Mouse (Mus musculus) limb, embryonic 11.5 days (tissue): ENCODE results near the gene Dcps. TPM values are rescaled to one million over a fixed set of nuclear protein-coding genes. Genes with fewer than 3 reads are reported as not detected.

Experiments
- ATAC-seq: fragments of 200-750 bp; cut with Nextera tagmentation; 2 replicates; pipeline ENCODE4 v1.8.0; 2017; ENCODE audit warnings: low read depth; ENCODE audit not compliant: insufficient number of reproducible peaks, low FRiP score, low TSS enrichment
- DNase-seq: peaks from one replicate; pipeline ENCODE4 v3.0.0-alpha.2; 2015; ENCODE audit warnings: low spot score
- H3K27ac ChIP-seq: fragments of 300-500 bp; sonication (generic); replicated peaks from 2 replicates; pipeline ENCODE4 v1.5.1; 2014; ENCODE audit warnings: low read depth, mild to moderate bottlenecking, low read length
- H3K27me3 ChIP-seq: fragments of 300-500 bp; sonication (generic); 2 replicates; pipeline ENCODE4 v1.6.1; 2014; ENCODE audit warnings: mild to moderate bottlenecking, low read length, mixed read lengths; ENCODE audit not compliant: control insufficient read depth, insufficient read depth
- H3K36me3 ChIP-seq: fragments of 300-500 bp; sonication (generic); 2 replicates; pipeline ENCODE4 v1.6.1; 2014; ENCODE audit warnings: mild to moderate bottlenecking, low read length, moderate library complexity, mixed read lengths; ENCODE audit not compliant: control insufficient read depth, insufficient read depth
- H3K4me1 ChIP-seq: fragments of 300-500 bp; sonication (generic); 2 replicates; pipeline ENCODE4 v1.6.1; 2014; ENCODE audit warnings: low read length, mixed read lengths; ENCODE audit not compliant: control insufficient read depth, insufficient read depth
- H3K4me2 ChIP-seq: fragments of 300-500 bp; sonication (generic); 2 replicates; pipeline ENCODE4 v1.6.1; 2014; ENCODE audit warnings: low read depth, mild to moderate bottlenecking, moderate library complexity; ENCODE audit not compliant: severe bottlenecking
- H3K4me3 ChIP-seq: fragments of 300-500 bp; sonication (generic); 2 replicates; pipeline ENCODE4 v1.5.1; 2014; ENCODE audit warnings: low read depth, low read length
- H3K9ac ChIP-seq: fragments of 300-500 bp; sonication (generic); 2 replicates; pipeline ENCODE4 v1.6.1; 2014; ENCODE audit warnings: mild to moderate bottlenecking, low read length
- H3K9me3 ChIP-seq: fragments of 300-500 bp; sonication (generic); 2 replicates; pipeline ENCODE4 v1.6.1; 2016; ENCODE audit warnings: low read length; ENCODE audit not compliant: control insufficient read depth
- WGBS: fragments of 180-500 bp; shearing (Covaris S2); extraction: QIAGEN DNeasy Blood & Tissue Kit; methylation state at CpG from one replicate; pipeline ENCODE4 v1.1.7; 2014; 5-methylcytosine and 5-hydroxymethylcytosine counted together
- polyA plus RNA-seq: library from polyadenylated mRNA; unstranded; fragments of >200 nt; fragmentation: Nextera tagmentation; extraction: Ambion mirVana; gene quantifications from 2 replicates; pipeline ENCODE4 v1.2.1, GENCODE M21; 2014

Dcps gene
- polyA plus RNA-seq, 1 experiment from 2014 or later, result 90.3 TPM

- H3K36me3 ChIP-seq, result peaks cover 2% of the 10 kb centered on the region; the same call in 1 of the 2 replicates
- H3K27ac ChIP-seq, result no peak overlapping the region
- 73% methylated on average over 15 of the region's 15 CpGs for WGBS
- no peak overlapping the region for H3K9ac ChIP-seq
- ATAC-seq, result no peak
- H3K9me3 ChIP-seq, result no peaks in the 10 kb centered on the region
- H3K27me3 ChIP-seq, result no peaks in the 10 kb centered on the region
- peaks cover 12% of the 10 kb centered on the region for H3K4me1 ChIP-seq
- DNase-seq, result no peak
- H3K4me3 ChIP-seq, result no peak overlapping the region
- no peak overlapping the region for H3K4me2 ChIP-seq
Observed at GRCm38 (mm10) chr9:35105884-35106880, 69.7 kb downstream of the Dcps start.

GRCm38 (mm10) chr9:35105438-35105837, 70.4 kb downstream of the Dcps start:
- no peak for ATAC-seq
- Histone ChIP-seq H3K9ac (no peak overlapping the region), H3K36me3 (peaks cover 2% of the 10 kb centered on the region; the same call in 1 of the 2 replicates), H3K4me1 (peaks cover 11% of the 10 kb centered on the region), H3K27me3 (no peaks in the 10 kb centered on the region), H3K27ac (no peak overlapping the region), H3K9me3 (no peaks in the 10 kb centered on the region), H3K4me3 (no peak overlapping the region), H3K4me2 (no peak overlapping the region)
- no peak for DNase-seq
- 77% methylated on average over 2 of the region's 2 CpGs for WGBS

- Histone ChIP-seq H3K36me3 (peaks cover 2% of the 10 kb centered on the region; the same call in 1 of the 2 replicates), H3K4me2 (no peak overlapping the region), H3K9ac (no peak overlapping the region), H3K4me3 (no peak overlapping the region), H3K4me1 (peaks cover 9% of the 10 kb centered on the region), H3K9me3 (no peaks in the 10 kb centered on the region), H3K27ac (no peak overlapping the region), H3K27me3 (no peaks in the 10 kb centered on the region)
- no peak for DNase-seq
- ATAC-seq, result no peak
- 76% methylated on average over 4 of the region's 4 CpGs for WGBS
Observed at GRCm38 (mm10) chr9:35104711-35105110, 71.2 kb downstream of the Dcps start.

GRCm38 (mm10) chr9:35098762-35099161, 77.1 kb downstream of the Dcps start:
- WGBS, result 82% methylated on average over 4 of the region's 4 CpGs
- Histone ChIP-seq H3K4me3 (no peak overlapping the region), H3K4me1 (no peaks in the 10 kb centered on the region), H3K9ac (no peak overlapping the region), H3K9me3 (no peaks in the 10 kb centered on the region), H3K4me2 (no peak overlapping the region), H3K27ac (no peak overlapping the region), H3K27me3 (no peaks in the 10 kb centered on the region), H3K36me3 (peaks cover 2% of the 10 kb centered on the region; the same call in 1 of the 2 replicates)
- DNase-seq (no peak), ATAC-seq (no peak)

GRCm38 (mm10) chr9:35097901-35098300, 78.0 kb downstream of the Dcps start:
- no peaks in the 10 kb centered on the region for H3K9me3 ChIP-seq
- 87% methylated on average over 4 of the region's 4 CpGs for WGBS
- no peak for ATAC-seq
- no peak overlapping the region for H3K9ac ChIP-seq
- H3K4me2 ChIP-seq, result no peak overlapping the region
- H3K36me3 ChIP-seq, result no peaks in the 10 kb centered on the region
- no peak overlapping the region for H3K27ac ChIP-seq
- no peaks in the 10 kb centered on the region for H3K27me3 ChIP-seq
- no peak for DNase-seq
- H3K4me3 ChIP-seq, result no peak overlapping the region
- no peaks in the 10 kb centered on the region for H3K4me1 ChIP-seq

- DNase-seq (no peak), ATAC-seq (no peak)
- Histone ChIP-seq H3K9me3 (no peaks in the 10 kb centered on the region), H3K4me3 (no peak overlapping the region), H3K36me3 (no peaks in the 10 kb centered on the region), H3K27me3 (no peaks in the 10 kb centered on the region), H3K27ac (no peak overlapping the region), H3K9ac (no peak overlapping the region), H3K4me2 (no peak overlapping the region), H3K4me1 (no peaks in the 10 kb centered on the region)
- WGBS, result 87% methylated on average over 1 of the region's 1 CpGs
Observed at GRCm38 (mm10) chr9:35095726-35096125, 80.1 kb downstream of the Dcps start.

- WGBS, result 92% methylated on average over 3 of the region's 3 CpGs
- DNase-seq (no peak), ATAC-seq (no peak)
- Histone ChIP-seq H3K9me3 (no peaks in the 10 kb centered on the region), H3K36me3 (no peaks in the 10 kb centered on the region), H3K4me3 (no peak overlapping the region), H3K27ac (no peak overlapping the region), H3K9ac (no peak overlapping the region), H3K4me2 (no peak overlapping the region), H3K27me3 (no peaks in the 10 kb centered on the region), H3K4me1 (no peaks in the 10 kb centered on the region)
Observed at GRCm38 (mm10) chr9:35093350-35093749, 82.5 kb downstream of the Dcps start.

GRCm38 (mm10) chr9:35092904-35093303, 83.0 kb downstream of the Dcps start:
- no peaks in the 10 kb centered on the region for H3K4me1 ChIP-seq
- no peak overlapping the region for H3K4me3 ChIP-seq
- 86% methylated on average over 2 of the region's 2 CpGs for WGBS
- H3K9me3 ChIP-seq, result no peaks in the 10 kb centered on the region
- DNase-seq, result no peak
- ATAC-seq, result no peak
- H3K9ac ChIP-seq, result no peak overlapping the region
- no peak overlapping the region for H3K27ac ChIP-seq
- H3K4me2 ChIP-seq, result no peak overlapping the region
- H3K36me3 ChIP-seq, result no peaks in the 10 kb centered on the region
- no peaks in the 10 kb centered on the region for H3K27me3 ChIP-seq
